Mouse (Mus musculus) A20 (cell line): ENCODE measurements around the gene Wnt5b.

ENCODE experiments used
- DNase-seq: peaks from one replicate; pipeline ENCODE4 v3.0.0-alpha.2; 2011; ENCODE audit warnings: low read depth, low spot score

The Wnt5b gene

DNA sequence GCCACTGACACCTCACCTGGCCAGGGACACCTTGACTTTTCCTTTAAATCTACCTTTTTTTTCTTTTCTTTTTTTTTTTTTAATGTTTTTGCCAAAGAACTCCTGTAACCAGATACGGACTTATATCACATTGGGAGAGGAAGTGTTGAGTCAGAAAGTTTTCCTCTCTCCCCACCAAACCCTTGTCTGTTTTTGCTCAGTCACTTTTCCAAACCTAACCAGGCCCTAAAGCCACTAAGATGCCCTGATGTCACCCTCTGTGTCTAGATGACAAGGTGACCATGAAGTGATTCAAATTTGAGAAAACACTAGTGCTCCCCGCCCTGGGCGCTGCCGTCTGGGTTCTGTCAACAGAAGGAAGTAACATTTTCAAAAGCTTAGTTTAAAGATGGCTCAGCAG lies 85.1 kb downstream of the Wnt5b start:
- no peak for DNase-seq

DNA sequence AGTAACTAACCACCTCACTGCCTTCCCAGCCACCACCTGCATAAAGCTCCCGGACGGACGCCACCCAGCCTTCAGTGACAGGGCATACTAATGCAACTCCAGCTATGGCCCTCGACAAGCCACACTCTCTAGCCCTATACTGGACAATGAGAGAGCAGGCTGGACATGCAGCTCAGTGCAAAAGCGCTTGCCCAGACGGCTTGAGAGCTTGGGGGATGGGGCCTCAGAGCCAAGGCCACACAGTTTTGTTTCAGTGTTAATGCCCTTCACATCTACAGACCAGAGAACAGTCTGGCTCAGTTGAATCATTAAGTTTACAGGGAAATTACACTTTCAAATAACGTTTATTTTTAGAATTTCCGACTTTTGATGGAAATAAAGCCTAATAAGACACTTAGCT lies 86.0 kb downstream of the Wnt5b start:
- no peak for DNase-seq

DNA sequence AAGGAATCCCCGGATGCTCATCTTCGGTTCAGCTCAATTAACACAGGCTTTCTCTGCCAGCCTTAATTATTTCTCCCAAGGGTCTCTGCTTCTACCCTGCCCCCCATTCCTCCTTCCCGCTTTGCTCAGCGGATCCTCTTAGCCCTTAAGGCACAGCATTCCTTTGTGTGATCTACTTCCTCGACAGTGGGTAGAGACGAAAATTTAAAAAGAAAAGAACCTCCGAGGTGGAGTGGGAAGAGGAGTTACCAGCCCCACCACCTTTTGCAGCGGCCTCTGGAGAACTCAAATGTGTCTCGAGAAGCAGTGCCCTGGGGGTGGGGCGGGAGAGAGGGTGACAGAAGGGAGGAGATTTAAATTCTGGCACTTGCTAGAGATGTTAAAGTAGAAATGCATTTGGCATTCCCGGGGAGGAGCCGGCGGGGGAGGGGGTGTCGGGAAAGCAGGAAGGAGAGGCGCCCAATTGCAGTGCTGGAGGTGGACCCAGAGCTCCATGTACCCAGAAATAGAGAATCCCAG lies 92.1 kb downstream of the Wnt5b start:
- no peak for DNase-seq

DNA sequence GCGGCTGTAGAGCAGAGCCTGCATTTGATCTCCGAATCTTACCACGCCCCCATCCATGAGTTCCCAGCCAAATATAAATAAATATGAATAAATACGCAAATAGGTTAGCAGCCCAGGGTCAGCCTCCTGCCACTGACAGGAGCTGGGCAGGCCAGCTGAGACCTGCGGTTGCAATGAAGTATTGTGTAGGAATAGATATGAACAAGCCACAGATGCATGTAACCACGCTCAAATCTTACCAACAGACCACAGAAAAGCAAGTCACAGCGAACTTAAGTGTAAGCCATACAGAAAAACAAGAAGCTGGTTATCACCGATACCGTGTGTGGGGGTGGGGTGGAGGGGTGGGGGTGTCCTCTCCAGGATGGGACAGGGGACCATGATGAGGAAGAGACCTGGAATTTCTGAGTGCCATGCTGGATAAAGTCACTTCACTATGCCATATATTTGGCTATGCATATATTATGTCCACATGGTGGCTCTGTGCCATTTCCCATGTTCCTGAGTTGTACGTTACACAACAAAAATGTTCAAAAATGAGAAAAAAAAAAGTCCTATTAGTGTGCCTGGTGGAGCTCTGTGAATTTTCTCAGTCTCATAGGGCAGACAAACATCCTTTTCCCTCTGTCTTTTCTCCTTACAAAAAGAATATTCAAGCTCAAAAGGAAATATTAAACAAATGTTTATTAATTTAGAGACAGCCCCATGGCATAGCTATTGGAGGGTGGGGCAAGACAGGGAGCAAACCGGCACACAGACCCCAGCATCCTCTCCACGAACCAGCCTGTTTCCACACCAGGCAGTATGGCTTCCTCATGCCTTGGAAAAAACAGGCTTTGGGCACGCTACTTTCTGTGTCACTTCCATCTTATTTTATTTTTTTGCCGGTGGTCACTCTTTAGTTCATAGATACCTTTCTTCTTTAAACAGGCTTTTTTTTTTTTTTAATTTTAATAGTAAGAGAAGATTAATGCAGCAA lies 92.9 kb downstream of the Wnt5b start:
- no peak for DNase-seq

DNA sequence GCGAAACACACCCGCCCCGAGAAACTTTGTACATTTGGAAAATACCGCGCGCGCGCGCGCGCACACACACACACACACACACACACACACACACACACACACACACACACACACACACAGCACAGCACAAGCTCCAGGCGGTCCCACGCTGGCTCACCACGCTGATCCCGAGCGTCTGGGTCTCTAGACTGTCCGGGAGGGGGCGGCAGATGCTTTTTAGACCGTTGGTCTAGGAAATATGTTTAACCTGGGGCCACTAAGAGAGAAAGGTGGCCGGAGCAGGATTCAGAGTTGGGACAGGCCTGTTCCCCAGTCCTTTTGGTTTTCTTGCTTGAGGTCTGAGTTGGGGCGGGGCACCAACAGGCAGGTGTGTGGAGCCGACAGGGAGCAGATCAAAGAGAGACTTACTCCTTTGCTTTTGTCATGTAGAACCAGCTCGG lies 95.1 kb downstream of the Wnt5b start:
- DNase-seq: no peak

DNA sequence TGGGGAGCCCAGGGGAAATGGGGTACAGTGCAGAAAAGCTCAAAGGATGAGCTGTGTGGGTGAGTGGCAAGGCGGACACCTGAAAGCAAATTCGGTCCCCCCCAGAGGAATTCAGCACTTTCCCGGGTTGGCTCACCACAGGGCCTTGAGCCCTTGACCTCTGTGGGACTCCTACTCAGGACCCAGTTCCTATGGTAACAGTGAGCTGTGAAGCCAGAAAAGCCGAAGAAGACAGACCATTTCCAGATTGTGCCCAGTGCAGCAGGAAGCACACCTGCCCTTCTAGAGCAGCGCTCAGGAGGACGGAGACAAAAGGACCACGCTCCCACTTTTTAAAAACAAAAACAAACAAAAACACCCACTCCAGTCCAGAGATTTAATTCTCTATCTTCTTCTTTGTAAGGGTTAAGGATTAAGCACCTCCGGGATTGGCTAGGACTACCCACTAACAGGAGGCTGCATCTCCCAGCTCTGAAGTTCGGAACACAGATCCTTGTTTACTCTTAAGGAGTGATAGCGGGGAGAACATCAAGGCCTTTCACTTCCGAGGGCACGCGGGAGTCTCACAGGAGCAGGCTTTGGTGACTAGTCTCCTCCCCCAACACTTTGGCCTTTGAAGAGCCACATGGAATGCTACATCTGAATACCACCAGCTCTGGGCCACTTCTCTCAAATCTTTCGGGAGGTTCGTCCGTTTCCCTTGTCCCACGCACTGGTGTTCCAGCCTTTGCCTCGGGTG lies 95.7 kb downstream of the Wnt5b start:
- no peak for DNase-seq

DNA sequence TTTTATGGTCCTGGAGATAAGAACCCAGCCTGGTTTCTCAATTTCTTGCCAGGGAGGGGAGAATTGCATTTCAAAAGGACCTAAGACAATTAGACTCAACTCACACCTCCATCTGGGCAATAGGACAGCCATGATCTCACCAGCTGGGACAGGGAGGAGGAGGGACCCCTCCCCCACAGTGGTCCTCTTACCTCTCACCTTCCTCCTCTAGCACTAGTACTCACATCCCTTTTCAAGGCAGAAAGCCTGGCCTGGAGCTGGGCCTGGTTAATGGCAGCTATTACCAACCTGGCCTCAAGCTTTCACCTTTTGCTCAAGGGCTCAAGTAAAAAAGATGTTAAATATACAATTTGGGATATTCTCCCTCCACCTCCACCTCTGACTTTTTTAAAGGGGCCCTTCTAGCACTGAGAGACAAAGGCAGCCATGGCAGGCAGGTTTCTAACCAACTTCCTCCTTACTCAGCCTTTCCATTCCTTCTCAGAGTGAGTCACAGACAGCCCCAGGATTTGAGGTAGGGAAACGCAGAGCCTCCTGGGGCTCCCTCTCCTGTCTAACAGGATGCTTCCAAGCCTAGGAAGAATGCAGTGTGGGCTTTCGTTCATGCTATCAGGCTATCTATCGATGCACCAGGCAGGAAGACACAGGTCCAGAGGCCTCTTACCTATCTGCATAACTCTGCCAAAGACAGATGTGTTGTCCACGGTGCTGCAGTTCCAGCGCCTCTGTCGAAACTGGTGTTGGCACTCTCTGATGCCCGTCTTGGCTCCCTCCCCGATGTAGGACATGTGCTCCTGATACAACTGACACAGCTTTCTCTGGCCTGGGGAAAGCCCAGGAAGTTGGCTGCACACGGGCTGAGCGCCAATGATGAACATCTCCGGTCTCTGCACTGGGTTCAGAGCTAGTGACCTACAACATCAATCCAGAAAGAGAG lies 98.2 kb downstream of the Wnt5b start:
- peak; percentile 52 for DNase-seq

DNA sequence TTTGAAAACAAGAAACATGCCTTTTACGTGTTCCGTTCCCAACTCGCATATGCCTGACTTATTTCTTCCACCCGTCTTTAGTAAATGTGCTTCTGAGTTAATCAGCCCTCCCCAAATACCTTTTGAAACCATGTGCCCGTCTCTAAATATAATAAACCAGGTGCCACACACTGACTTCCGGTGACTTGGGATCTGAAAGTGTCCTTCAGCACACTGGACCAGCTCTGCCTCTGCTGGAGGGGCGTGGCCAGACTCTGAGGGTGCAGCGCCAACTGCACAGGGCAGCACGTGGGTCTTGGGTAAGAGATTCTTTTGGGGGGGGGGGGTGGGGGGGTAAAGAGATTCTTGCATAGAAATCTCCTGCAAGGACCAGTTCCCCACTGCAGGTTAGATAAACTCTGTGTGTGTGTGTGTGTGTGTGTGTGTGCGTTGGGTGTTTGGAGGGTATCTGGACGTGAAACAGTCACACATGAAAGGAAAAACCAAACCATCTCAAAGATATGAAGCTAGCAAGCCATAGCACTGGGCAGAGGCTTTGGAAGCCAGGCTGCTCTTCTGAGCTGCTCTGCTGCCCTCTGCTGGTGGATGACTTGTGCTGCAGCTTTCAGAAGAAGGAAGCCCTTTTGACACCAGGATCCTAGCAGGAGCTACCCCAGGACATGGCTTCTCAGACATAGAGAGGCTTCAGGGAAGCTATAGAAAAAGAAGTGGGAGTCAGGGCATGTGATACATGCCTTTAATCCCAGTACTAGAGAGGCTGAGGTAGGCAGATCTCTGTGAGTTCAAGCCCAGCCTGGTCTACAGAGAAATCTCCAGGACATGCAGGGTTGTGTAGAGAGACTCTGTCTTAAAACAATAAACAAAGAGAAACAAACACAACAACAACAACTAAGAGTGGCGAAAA lies 100.2 kb downstream of the Wnt5b start:
- DNase-seq: peak; percentile 93

DNA sequence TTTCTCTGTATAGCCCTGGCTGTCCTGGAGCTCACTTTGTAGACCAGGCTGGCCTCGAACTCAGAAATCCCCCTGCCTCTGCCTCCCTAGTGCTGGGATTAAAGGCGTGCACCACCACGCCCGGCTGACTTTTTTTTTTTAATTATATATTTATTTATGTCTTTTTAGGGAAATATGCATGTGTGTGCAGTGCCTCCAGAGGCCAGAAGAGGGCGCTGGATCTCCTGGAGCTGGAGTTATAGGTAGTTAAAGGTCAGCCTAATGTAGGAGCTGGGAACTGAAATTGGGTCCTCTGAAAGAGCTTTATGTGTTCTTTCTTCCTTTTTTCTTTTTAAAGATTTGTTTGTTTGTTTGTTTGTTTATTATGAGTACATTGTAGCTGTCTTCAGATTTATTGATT lies 101.4 kb downstream of the Wnt5b start:
- peak; percentile 83 for DNase-seq

DNA sequence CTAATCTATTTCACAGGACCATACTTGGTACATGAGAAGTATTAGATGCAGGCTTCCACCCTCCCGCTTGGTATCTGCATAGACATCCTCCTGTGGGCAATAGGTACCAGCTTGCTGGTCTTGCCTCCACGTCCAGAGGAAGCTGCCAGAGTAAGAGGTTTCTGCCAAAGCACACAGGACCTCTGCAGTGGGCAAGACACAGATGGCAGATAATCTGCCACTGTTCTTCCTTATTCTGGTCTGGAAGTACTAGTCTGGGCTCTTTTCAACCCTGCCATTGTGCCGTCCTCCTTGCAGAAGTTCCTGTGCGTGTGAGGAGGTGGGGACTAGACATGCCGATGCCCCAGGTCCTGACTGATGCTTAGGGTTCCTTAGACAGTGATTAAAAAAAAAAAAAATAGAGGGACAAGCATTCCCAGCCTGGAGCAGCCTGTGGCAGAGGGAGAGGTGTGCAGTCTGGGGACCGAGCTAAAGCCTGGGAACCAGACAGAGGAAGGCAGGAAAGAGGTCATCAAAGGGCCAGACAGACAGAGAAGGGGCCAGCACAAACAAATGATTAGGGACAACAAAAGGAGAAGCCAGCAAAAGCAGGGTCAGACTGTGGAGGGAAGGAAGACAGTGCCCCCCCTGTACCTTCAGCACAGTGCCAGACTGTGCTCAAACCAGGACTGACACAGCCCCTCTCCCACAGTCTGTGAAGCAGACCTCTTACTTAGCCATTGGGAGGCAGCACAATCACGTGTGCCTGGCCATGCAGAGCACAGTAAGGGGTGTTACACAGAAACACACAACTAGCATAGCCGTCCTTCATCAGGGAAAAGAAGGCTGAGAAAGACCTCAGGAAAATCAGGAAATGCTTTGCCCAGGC lies 106.0 kb downstream of the Wnt5b start:
- no peak for DNase-seq

DNA sequence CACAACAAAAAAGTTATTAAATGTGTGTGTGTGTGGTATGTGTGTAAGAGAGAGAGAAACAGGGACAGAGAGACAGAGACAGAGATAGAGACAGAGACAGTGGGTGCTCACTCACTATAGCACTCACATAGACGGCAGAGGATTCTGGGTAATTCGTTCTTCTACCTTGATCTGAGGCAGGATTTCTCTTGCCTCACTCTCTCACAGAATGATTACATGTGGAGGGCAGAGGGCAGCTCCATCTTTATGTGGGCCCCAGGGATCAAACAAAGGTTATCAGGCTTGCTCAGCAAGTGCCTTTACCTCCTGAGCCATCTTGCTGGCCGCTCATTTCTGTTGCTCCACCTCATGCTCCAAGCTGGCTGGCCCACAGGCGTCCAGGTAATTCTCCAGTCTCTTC lies 109.8 kb downstream of the Wnt5b start:
- DNase-seq: no peak

DNA sequence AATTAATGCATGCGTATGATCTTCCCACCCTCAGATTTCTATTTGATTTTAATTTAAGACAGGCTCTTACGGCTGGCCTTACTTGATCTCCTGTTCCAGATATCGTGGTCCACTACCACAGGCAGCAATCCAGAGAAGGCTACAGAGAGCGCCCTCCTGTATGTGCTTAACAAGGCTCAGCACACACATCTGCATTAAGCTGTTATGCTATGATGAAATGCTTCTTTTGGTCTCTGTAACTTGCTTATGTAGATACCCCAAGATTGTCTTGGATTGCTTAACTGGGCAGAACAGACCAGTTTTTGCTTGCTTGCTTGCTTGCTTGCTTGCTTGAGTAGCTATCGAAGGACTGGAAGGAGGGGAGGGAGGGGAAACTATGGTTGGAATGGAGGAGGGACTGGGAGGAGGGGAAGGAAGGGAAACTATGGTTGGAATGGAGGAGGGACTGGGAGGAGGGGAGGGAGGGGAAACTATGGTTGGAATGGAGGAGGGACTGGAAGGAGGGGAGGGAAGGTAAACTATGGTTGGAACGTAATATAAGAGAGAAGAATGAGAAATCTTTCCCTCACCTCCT lies 112.3 kb downstream of the Wnt5b start:
- DNase-seq: no peak

DNA sequence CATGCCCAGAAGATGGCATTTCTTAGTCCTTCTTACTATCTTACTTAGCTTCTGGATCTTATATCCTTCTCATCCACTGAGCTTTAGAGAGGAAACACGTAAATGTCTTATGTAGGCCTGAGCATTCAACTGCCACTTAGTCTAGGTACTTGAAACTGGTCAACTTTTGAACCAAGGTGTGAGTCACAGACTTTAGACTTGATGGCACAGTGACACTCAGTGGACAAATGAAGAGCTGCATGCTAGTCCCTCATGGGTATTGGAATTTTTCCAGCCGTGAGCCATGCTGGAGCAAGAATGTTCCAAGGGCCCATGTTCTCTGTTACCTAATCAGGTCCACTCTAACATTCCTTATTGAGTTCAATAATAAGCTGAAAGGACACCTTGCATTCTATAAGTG lies 113.6 kb downstream of the Wnt5b start:
- DNase-seq: peak; percentile 61

DNA sequence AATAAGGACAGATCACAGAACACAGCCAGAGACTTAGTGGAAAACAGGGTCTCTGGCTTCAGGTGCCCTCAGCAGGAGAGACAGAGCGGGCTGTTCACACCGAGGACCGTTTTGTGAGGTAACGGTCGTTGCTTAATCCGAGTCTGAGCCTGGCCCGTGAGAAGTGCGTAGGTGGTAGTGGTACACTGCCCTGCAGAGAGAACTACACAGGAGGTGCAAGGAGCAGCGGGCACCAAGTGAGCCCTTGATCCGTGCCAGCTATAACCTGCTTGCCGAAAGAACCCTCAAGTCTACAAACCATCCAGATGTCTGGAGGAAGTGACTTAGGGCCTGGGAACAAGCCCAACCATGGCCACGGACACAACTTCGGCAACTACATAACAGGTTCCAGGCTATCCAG lies 114.8 kb downstream of the Wnt5b start:
- DNase-seq: no peak

DNA sequence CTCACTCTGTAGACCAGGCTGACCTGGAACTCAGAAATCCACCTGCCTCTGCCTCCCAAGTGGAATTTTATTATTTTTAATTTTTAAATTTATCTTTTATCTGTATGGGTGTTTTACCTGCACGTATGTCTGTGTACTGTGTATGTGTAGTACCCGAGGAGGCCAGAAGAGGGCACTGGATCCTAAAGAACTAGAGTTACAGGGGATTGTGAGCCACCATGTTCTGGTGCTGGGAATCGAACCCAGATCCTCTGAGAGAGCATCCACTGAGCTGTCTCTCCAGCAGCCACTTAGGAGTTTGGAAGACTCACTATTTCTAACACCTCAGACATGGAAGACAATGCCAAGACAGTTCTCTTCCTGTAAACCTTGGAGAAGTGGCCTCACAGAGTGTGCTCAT lies 115.5 kb downstream of the Wnt5b start:
- DNase-seq: peak; percentile 70

DNA sequence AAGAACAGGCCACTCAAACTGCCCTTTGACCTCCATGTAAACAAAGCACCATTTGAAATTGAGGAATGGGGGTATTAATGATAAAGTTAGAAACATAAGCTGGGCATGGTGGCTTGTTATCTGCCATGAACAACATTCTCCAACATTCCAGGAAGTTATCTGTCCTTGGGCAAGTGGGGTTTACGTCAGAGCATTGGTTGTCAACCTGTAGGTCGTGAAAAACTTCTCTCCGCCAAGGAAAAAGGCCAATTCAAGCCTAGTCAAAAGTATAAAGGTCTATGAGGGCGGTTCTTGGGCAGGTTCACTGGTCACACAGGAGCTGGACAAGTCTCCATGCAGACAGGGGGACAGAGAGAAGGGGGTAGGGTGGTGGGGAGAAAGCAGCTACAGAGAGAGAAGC lies 123.1 kb downstream of the Wnt5b start:
- no peak for DNase-seq

DNA sequence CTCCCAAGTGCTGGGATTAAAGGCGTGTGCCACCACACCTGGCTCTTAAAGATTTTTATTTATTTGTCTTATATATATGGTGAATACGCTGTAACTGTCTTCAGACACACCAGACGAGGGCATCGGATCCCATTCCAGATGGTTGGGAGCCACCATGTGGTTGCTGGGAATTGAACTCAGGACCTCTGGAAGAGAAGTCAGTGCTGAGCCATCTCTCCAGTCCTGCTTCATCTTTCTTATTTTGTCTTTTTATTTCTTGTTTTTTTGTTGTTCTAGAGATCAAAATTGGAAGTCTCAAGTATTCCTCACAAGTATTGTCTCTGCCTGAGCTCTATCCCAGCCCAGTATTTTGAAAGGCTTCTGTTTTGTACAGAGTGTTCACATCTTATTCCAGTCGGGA lies 123.8 kb downstream of the Wnt5b start:
- no peak for DNase-seq

DNA sequence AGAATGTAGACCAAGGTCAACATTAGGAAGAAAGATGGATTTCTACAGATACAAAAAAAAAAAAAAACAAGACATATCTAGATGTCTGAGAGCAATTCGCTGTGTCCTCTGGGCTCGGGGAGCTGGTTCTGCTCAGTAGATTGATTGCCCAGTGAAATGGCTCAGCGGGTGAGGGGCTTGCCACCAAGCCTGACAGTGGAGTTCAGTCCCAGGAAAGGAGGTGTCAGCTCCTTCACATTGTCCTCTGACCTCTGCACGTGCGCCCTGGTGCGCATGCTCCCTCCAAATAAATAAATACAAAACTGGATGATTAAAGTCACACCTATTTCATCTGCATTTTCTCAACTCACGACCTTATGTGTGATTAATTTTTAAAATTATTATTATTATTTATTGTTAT lies 124.7 kb downstream of the Wnt5b start:
- DNase-seq: no peak
